ENCODE assay signal across 24 mouse cellular contexts in the genomic region with DNA sequence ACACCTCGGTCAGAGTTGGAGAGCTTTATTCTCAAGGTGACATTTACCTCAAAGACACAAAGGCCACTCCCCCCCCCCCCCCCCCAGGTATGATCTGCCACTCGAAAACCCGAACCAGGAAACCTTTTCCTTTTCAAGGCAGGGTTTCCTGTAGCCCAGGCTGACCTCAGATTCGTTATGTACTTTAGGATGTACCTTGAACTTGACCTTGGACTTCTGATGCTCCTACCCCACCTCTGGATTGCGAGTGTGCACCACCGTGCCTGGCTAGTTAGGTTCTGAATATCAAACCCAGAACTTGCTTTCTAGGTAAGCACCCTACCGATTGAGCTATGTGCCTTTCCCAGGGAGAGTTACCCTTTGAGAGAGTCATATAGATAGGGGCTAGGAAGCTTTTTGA.
DNase-seq lines count a peak whose midpoint lies in the region; ATAC-seq and TF ChIP-seq lines count a peak whose summit lies in the region.
"Had no signal": no experiment of that assay in that cellular context is flagged by ENCODE, and none has a peak within 500 bp of the region (broad histone marks: within the 10 kb centered on the region; RNA-seq: fewer than 3 reads in every experiment).

No protein-coding gene starts in this region.

- peaks cover 10% of the 10 kb centered on the region for H3K4me1 ChIP-seq in embryonic facial prominence, embryonic 14.5 days (ENCODE audit: control insufficient read depth, insufficient read depth, low read length)
- peaks cover 47% of the 10 kb centered on the region for H3K4me1 ChIP-seq in embryonic facial prominence, embryonic 10.5 days
- H3K4me1 ChIP-seq in liver, embryonic 12.5 days = peaks cover 4% of the 10 kb centered on the region; the same call in 1 of the 2 replicates
- 0 out of 2 replicates have a peak, but pooled peaks cover 5% of the 10 kb centered on the region for H3K4me1 ChIP-seq in intestine, postnatal 0 days (replicated peaks; ENCODE audit: control insufficient read depth, insufficient read depth, low read length)

- H3K27me3 ChIP-seq in embryonic facial prominence, embryonic 14.5 days (replicated peaks; ENCODE audit: control insufficient read depth, insufficient read depth, low read length) = peaks cover 17% of the 10 kb centered on the region
- peaks cover 41% of the 10 kb centered on the region for H3K27me3 ChIP-seq in embryonic facial prominence, embryonic 10.5 days (replicated peaks; ENCODE audit: low read depth, poor library complexity, severe bottlenecking)
- H3K27me3 ChIP-seq in liver, embryonic 12.5 days (replicated peaks) = peaks cover 28% of the 10 kb centered on the region
- H3K27me3 ChIP-seq in intestine, postnatal 0 days (replicated peaks; ENCODE audit: control insufficient read depth, insufficient read depth, low read length) = peaks cover 18% of the 10 kb centered on the region
- H3K27me3 ChIP-seq in myocyte (ENCODE audit: control insufficient read depth, insufficient read depth, insufficient read length) = no peaks in the 10 kb centered on the region

- DNase-seq in embryonic facial prominence, embryonic 14.5 days (ENCODE audit: low spot score) = no peak
- DNase-seq in embryonic facial prominence, embryonic 10.5 days (ENCODE audit: low spot score) = no peak
- DNase-seq in liver = no peak
- DNase-seq in heart, adult 18-20 months = no peak
- no peak for DNase-seq in adrenal gland, adult 2 months
- DNase-seq: adrenal gland, postnatal 36 days; cerebellum, postnatal 10 days; heart, postnatal 10 days; layer of hippocampus, postnatal 36 days; left cerebral cortex, postnatal 4 days; lung, adult 2 months; midbrain, embryonic 14.5 days; right cerebral cortex, adult 18-20 months; spleen, adult 18-20 months; thymus, adult 2 months; thymus, postnatal 4 days had no signal

- no peak overlapping the region for H3K4me2 ChIP-seq in embryonic facial prominence, embryonic 14.5 days (ENCODE audit: low read depth, low read length)
- H3K4me2 ChIP-seq in liver, embryonic 12.5 days = peak overlapping the region; percentile 3; the same call in 1 of the 2 replicates
- H3K4me2 ChIP-seq in intestine, postnatal 0 days (replicated peaks; ENCODE audit: low read depth) = peak overlapping the region; percentile 37; the same call in 1 of the 2 replicates
- peak overlapping the region; percentile 40 for H3K4me2 ChIP-seq in myocyte (ENCODE audit: low read depth)
- H3K4me2 ChIP-seq: heart, embryonic 13.5 days; hindbrain, embryonic 14.5 days had no signal

- H3K79me2 ChIP-seq in myocyte (ENCODE audit: control insufficient read depth, insufficient read depth) = no peaks in the 10 kb centered on the region

- H3K27ac ChIP-seq in embryonic facial prominence, embryonic 14.5 days (replicated peaks; ENCODE audit: low read depth, low read length) = peak overlapping the region; percentile 39; the same call in 1 of the 2 replicates
- H3K27ac ChIP-seq in embryonic facial prominence, embryonic 10.5 days (replicated peaks) = no peak overlapping the region
- no peak overlapping the region for H3K27ac ChIP-seq in liver, embryonic 12.5 days
- no peak overlapping the region for H3K27ac ChIP-seq in intestine, postnatal 0 days (ENCODE audit: low read depth, low read length)
- H3K27ac ChIP-seq: heart, embryonic 13.5 days; hindbrain, embryonic 14.5 days; macrophage had no signal

- no peak for TF ChIP-seq POLR2A in myocyte (IDR thresholded peaks at IDR 0.05; ENCODE audit: insufficient read length, low read depth)

- H3K9ac ChIP-seq in embryonic facial prominence, embryonic 14.5 days (ENCODE audit: low read depth, low read length) = no peak overlapping the region
- H3K9ac ChIP-seq in liver, embryonic 12.5 days = no peak overlapping the region
- H3K9ac ChIP-seq in intestine, postnatal 0 days (ENCODE audit: low read depth, low read length) = no peak overlapping the region
- H3K9ac ChIP-seq: hindbrain, embryonic 14.5 days had no signal

- ATAC-seq in embryonic facial prominence, embryonic 14.5 days (ENCODE audit: low read depth) = no peak
- no peak for ATAC-seq in liver, embryonic 12.5 days
- ATAC-seq in intestine, postnatal 0 days = 0 out of 2 replicates have a peak, but pooled peaks have one; percentile 48
- ATAC-seq: forebrain, embryonic 14.5 days had no signal

- TF ChIP-seq CTCF in intestine, postnatal 0 days (IDR thresholded peaks at IDR 0.05; ENCODE audit: low read depth) = no peak

- WGBS in embryonic facial prominence, embryonic 14.5 days = 68% methylated on average over 7 of the region's 7 CpGs
- 80% methylated on average over 7 of the region's 7 CpGs for WGBS in embryonic facial prominence, embryonic 10.5 days
- 57% methylated on average over 7 of the region's 7 CpGs for WGBS in liver, embryonic 12.5 days (ENCODE audit: insufficient replicate concordance)
- WGBS in intestine, postnatal 0 days = 33% methylated on average over 7 of the region's 7 CpGs

- no peak overlapping the region for H3ac ChIP-seq in myocyte (ENCODE audit: control insufficient read depth, insufficient read length)

- no peak overlapping the region for H3K4me3 ChIP-seq in embryonic facial prominence, embryonic 14.5 days (ENCODE audit: low read depth, low read length)
- H3K4me3 ChIP-seq in embryonic facial prominence, embryonic 10.5 days = no peak overlapping the region
- H3K4me3 ChIP-seq in liver, embryonic 12.5 days = no peak overlapping the region
- H3K4me3 ChIP-seq in intestine, postnatal 0 days (ENCODE audit: low read depth, low read length) = no peak overlapping the region
- H3K4me3 ChIP-seq in myocyte = no peak overlapping the region
- H3K4me3 ChIP-seq: heart, embryonic 13.5 days had no signal

- no peaks in the 10 kb centered on the region for H3K36me3 ChIP-seq in embryonic facial prominence, embryonic 14.5 days (ENCODE audit: control insufficient read depth, insufficient read depth, low read length)
- no peaks in the 10 kb centered on the region for H3K36me3 ChIP-seq in embryonic facial prominence, embryonic 10.5 days (replicated peaks)
- H3K36me3 ChIP-seq in liver, embryonic 12.5 days = no peaks in the 10 kb centered on the region
- H3K36me3 ChIP-seq in intestine, postnatal 0 days (ENCODE audit: control insufficient read depth, insufficient read depth) = no peaks in the 10 kb centered on the region
- H3K36me3 ChIP-seq in myocyte (ENCODE audit: control insufficient read depth, insufficient read depth) = no peaks in the 10 kb centered on the region
- H3K36me3 ChIP-seq: G1E; heart, embryonic 13.5 days had no signal

- no peaks in the 10 kb centered on the region for H3K9me3 ChIP-seq in embryonic facial prominence, embryonic 14.5 days (ENCODE audit: control insufficient read depth, low read length)
- H3K9me3 ChIP-seq in embryonic facial prominence, embryonic 10.5 days = no peaks in the 10 kb centered on the region
- H3K9me3 ChIP-seq in liver, embryonic 12.5 days (replicated peaks) = no peaks in the 10 kb centered on the region
- H3K9me3 ChIP-seq in intestine, postnatal 0 days (ENCODE audit: control insufficient read depth) = no peaks in the 10 kb centered on the region
- H3K9me3 ChIP-seq: heart, embryonic 13.5 days had no signal

TF ChIP-seq in myocyte, 11 proteins besides CTCF, POLR2A, EP300 and RAD21:
- TF ChIP-seq TCF12 (IDR thresholded peaks at IDR 0.05; ENCODE audit: insufficient read depth, poor library complexity, severe bottlenecking) = no peak
- no peak for TF ChIP-seq E2F4 (IDR thresholded peaks at IDR 0.05; ENCODE audit: insufficient read depth)
- TF ChIP-seq SRF (IDR thresholded peaks at IDR 0.05; ENCODE audit: control insufficient read depth, insufficient read length, low read depth) = no peak
- TF ChIP-seq MYOG (IDR thresholded peaks at IDR 0.05; ENCODE audit: control insufficient read depth in 1 of 3, insufficient read depth in 1 of 3, insufficient read length in 2 of 3, low read depth in 2 of 3) = no peak
- TF ChIP-seq REST (IDR thresholded peaks at IDR 0.05; ENCODE audit: insufficient read depth, insufficient read length) = no peak
- TF ChIP-seq POLR2AphosphoS2 (IDR thresholded peaks at IDR 0.05; ENCODE audit: insufficient read length, low read depth) = no peak
- TF ChIP-seq TCF3 (IDR thresholded peaks at IDR 0.05; ENCODE audit: insufficient read length, low read depth) = no peak
- TF ChIP-seq MYOD1 (IDR thresholded peaks at IDR 0.05; ENCODE audit: control insufficient read depth in 1 of 3, insufficient read length in 2 of 3, low read depth in 2 of 3) = no peak
- no peak for TF ChIP-seq MAX (IDR thresholded peaks at IDR 0.05; ENCODE audit: low read depth)
- TF ChIP-seq CEBPB (IDR thresholded peaks at IDR 0.05; ENCODE audit: insufficient read depth, poor library complexity, severe bottlenecking) = no peak
